Mouse (Mus musculus) small intestine, adult 2 months (tissue): ENCODE results near the gene Gjd2. TPM values are rescaled to one million over a fixed set of nuclear protein-coding genes. Genes with fewer than 3 reads are reported as not detected.

Experiments used
- H3K27ac ChIP-seq: fragments of 200-500 bp; 2 replicates; pipeline ENCODE4 v1.5.1; 2012; ENCODE audit warnings: low read depth, low read length, control low read depth, inconsistent platforms; ENCODE audit not compliant: insufficient read depth
- H3K27me3 ChIP-seq: fragments of 200-500 bp; 2 replicates; pipeline ENCODE4 v1.6.1; 2012; ENCODE audit warnings: mild to moderate bottlenecking, moderate library complexity, low read length, inconsistent platforms; ENCODE audit not compliant: control insufficient read depth, insufficient read depth
- H3K36me3 ChIP-seq: fragments of 200-500 bp; 2 replicates; pipeline ENCODE4 v1.6.1; 2012; ENCODE audit warnings: mild to moderate bottlenecking, low read length, control low read depth, inconsistent platforms; ENCODE audit not compliant: control insufficient read depth, insufficient read depth
- H3K4me1 ChIP-seq: fragments of 200-500 bp; 2 replicates; pipeline ENCODE4 v1.6.1; 2012; ENCODE audit warnings: low read length, inconsistent platforms, mixed read lengths; ENCODE audit not compliant: control insufficient read depth, insufficient read depth, insufficient read length
- H3K4me3 ChIP-seq: fragments of 200-500 bp; 2 replicates; pipeline ENCODE4 v1.5.1; 2012; ENCODE audit warnings: low read depth, mild to moderate bottlenecking, control low read depth, inconsistent platforms, low read length, moderate library complexity
- CTCF ChIP-seq: fragments of 200-500 bp; IDR thresholded peaks from 2 replicates; pipeline ENCODE4 v1.5.1; 2012; ENCODE audit warnings: low read depth, mild to moderate bottlenecking, control low read depth, inconsistent platforms, low read length, moderate library complexity, mixed read lengths; ENCODE audit not compliant: insufficient replicate concordance, insufficient read length; ENCODE audit errors: extremely low read depth
- POLR2A ChIP-seq: fragments of 200-500 bp; IDR thresholded peaks from 2 replicates; pipeline ENCODE4 v1.6.1; 2012; ENCODE audit warnings: low read depth, mild to moderate bottlenecking, control low read depth, inconsistent platforms, low read length, moderate library complexity
- WGBS: fragments of 180-500 bp; shearing (Covaris S2); methylation state at CpG from one replicate; pipeline ENCODE4 v1.1.7; 2018; 5-methylcytosine and 5-hydroxymethylcytosine counted together
- polyA plus RNA-seq: library from polyadenylated mRNA; depleted of rRNA; stranded (reverse); fragments of >200 nt; gene quantifications from 2 replicates; pipeline ENCODE4 v1.2.3, GENCODE M21; 2012

Gjd2 gene
- polyA plus RNA-seq, 1 experiment = not detected

- no peaks in the 10 kb centered on the region for H3K27me3 ChIP-seq
- WGBS = 28% methylated on average over 2 of the region's 2 CpGs
These were observed 18.8 kb upstream of the Gjd2 start for GRCm38 (mm10) chr2:114032259-114032658.

GRCm38 (mm10) chr2:114023383-114023782 lies 10.0 kb upstream of the Gjd2 start:
- 84% methylated on average over 6 of the region's 6 CpGs for WGBS

More at GRCm38 (mm10) chr2:114032259-114032658, 18.8 kb upstream of the Gjd2 start:
- TF ChIP-seq POLR2A (no peak), CTCF (no peak)
- Histone ChIP-seq H3K36me3 (no peaks in the 10 kb centered on the region), H3K27ac (no peak overlapping the region), H3K4me1 (no peaks in the 10 kb centered on the region), H3K4me3 (no peak overlapping the region)

GRCm38 (mm10) chr2:114020210-114020563 lies 6.8 kb upstream of the Gjd2 start:
- no peak for TF ChIP-seq POLR2A
- H3K4me1 ChIP-seq = no peaks in the 10 kb centered on the region
- H3K27me3 ChIP-seq = no peaks in the 10 kb centered on the region
- H3K4me3 ChIP-seq = no peak overlapping the region
- no peak overlapping the region for H3K27ac ChIP-seq
- no peaks in the 10 kb centered on the region for H3K36me3 ChIP-seq

More at GRCm38 (mm10) chr2:114023383-114023782, 10.0 kb upstream of the Gjd2 start:
- no peak overlapping the region for H3K4me3 ChIP-seq
- H3K4me1 ChIP-seq = no peaks in the 10 kb centered on the region
- TF ChIP-seq CTCF (no peak), POLR2A (no peak)
- no peaks in the 10 kb centered on the region for H3K27me3 ChIP-seq
- H3K36me3 ChIP-seq = no peaks in the 10 kb centered on the region
- no peak overlapping the region for H3K27ac ChIP-seq

GRCm38 (mm10) chr2:114019474-114020209 lies 6.2 kb upstream of the Gjd2 start:
- no peak for TF ChIP-seq POLR2A
- TF ChIP-seq CTCF = no peak
- WGBS = 84% methylated on average over 11 of the region's 11 CpGs
- H3K4me1 ChIP-seq = no peaks in the 10 kb centered on the region
- no peaks in the 10 kb centered on the region for H3K36me3 ChIP-seq
- no peaks in the 10 kb centered on the region for H3K27me3 ChIP-seq
- H3K27ac ChIP-seq = no peak overlapping the region
- H3K4me3 ChIP-seq = no peak overlapping the region

GRCm38 (mm10) chr2:114018136-114018535 lies 4.7 kb upstream of the Gjd2 start:
- H3K27me3 ChIP-seq = peaks cover 9% of the 10 kb centered on the region; the same call in 1 of the 2 replicates
- H3K36me3 ChIP-seq = no peaks in the 10 kb centered on the region
- H3K4me1 ChIP-seq = no peaks in the 10 kb centered on the region
- no peak overlapping the region for H3K27ac ChIP-seq
- TF ChIP-seq CTCF = no peak
- no peak for TF ChIP-seq POLR2A
- H3K4me3 ChIP-seq = no peak overlapping the region
- WGBS = 35% methylated on average over 10 of the region's 10 CpGs

GRCm38 (mm10) chr2:114014839-114015238 lies 1.4 kb upstream of the Gjd2 start:
- WGBS = 76% methylated on average over 6 of the region's 6 CpGs
- Histone ChIP-seq H3K27ac (no peak overlapping the region), H3K27me3 (peaks cover 12% of the 10 kb centered on the region), H3K4me3 (no peak overlapping the region), H3K36me3 (no peaks in the 10 kb centered on the region), H3K4me1 (no peaks in the 10 kb centered on the region)
- TF ChIP-seq CTCF (no peak), POLR2A (no peak)

- H3K27me3 ChIP-seq = peaks cover 12% of the 10 kb centered on the region
These were observed 427 bp upstream of the Gjd2 start for GRCm38 (mm10) chr2:114013846-114014245.

More at GRCm38 (mm10) chr2:114013846-114014245, 427 bp upstream of the Gjd2 start:
- WGBS = 3% methylated on average over 13 of the region's 13 CpGs
- no peak overlapping the region for H3K4me3 ChIP-seq
- no peaks in the 10 kb centered on the region for H3K4me1 ChIP-seq
- H3K36me3 ChIP-seq = no peaks in the 10 kb centered on the region
- no peak overlapping the region for H3K27ac ChIP-seq
- TF ChIP-seq POLR2A (no peak), CTCF (no peak)
